Mouse (Mus musculus): Measurements from ENCODE around the gene Ms4a18.
"Not testable (repeated sequence)": the region's sequence is repeated elsewhere in the genome, so short reads cannot be mapped to it uniquely, and the experiment has no call there.

DNA sequence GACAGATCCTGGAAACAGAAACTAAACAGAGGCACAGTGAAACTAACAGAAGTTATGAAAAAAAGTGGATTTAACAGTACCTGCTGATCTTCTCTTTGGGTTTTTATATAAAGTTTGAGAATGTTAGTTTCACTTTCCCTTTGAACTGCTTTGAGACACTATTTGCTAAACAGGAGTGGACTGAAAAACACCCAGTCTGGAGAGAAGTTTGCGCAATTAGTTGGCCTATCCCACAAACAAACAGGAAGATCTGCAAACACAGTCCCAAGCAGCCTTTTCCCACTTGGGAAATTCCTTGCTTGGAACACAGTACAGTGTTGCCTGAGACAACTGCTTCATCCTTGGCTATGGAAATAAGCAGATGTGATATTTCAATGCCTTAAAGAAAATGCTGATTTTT lies 37.9 kb upstream of the Ms4a18 start:
- TF ChIP-seq POLR2A (IDR thresholded peaks at IDR 0.05; ENCODE audit: insufficient read depth, low read length); CTCF (IDR thresholded peaks at IDR 0.05; ENCODE audit: low read depth, low read length); EP300 (IDR thresholded peaks at IDR 0.05; ENCODE audit: insufficient read depth, low read depth, low read length): not testable (repeated sequence)
